Mouse (Mus musculus): ENCODE results near the gene Cfap57.

Cfap57 gene

DNA sequence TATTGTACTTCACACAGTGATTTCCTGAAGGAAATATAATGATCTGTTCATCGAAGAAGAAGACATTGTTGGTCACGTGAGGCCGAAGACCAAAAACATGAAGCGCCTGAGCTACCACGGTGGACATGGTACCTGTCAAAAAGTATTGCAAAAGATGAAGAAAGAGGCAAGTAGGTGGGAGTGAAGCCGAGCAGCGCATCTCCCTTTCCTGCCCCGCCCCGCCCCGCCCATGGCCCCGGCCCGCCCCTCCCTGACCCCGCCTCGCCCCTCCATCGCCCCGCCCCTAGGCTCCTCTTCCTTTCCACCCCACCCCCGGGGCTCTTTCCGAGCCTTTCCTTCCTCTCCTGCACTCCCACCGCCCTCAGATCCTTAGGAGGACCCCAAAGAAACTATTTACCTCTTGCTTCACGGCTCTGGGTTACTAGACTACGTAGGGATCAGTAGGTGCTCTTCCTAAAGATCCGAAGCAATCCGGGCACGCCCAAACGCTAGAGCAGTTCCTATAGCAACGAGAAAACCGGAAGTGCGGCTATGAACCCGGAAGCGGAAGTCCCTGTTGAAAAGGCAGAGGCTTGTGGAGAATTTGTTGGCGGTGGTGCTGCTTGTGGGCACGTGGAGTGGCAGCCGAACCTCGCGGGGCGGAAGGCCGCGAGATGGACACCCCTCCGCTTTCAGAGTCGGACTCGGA, at the start of gene Cfap57, which contains the start of gene Ebna1bp2:
TSS of gene Cfap57 (minus strand) at position 499 of the 688 bp plus-strand sequence.
TSS of gene Ebna1bp2 (plus strand) at position 521 of the 688 bp plus-strand sequence.
- DNase-seq (ENCODE audit: low read depth in 1 of 2, low spot score in 2 of 2) = peak; percentile 73 to 86

DNA sequence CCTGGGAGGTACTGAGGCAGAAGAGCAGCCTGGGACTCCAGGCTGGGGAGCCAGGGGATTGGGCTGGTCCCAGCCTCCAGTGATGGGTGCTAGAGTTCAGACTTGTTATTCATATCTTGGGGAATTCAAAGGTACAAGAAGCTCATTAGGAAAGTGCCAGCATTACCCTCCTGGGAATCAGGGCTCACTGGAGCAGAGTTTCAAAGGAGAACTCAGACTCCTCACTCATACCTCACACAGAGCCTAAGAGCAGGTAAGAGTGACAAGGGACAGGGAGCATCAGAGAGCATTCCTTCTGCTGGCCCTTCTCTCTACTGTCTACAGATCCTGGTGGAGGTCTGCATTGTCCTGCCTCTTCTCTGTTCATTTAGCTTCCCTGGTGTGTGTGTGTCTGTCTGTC, 38.1 kb upstream of the Cfap57 start, which contains the start of gene Olfr62:
TSS of gene Olfr62 (plus strand) at position 301 of the 400 bp plus-strand sequence.
- DNase-seq (ENCODE audit: low read depth in 1 of 2, low spot score in 2 of 2) = no peak

DNA sequence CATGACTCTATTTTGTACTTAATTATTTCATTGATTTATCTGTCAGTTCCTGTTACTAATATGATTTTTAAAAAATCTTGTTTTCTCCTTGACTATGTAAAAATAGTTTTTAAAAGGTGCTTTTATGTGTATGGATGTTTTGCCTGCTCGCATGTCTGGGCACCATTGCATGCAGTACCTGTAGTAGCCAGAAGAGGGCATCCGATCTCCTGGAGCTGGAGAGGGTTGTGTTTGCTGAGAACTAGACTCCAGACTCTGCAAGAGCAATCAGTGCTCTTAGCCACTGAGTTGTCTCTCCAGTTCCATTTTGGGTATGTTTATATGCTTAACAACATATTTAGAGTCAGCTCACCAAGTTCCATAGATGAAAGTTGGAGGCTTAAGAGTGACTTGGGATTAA, 24.7 kb upstream of the Cfap57 start:
- DNase-seq (ENCODE audit: low read depth in 1 of 2, low spot score in 2 of 2) = peak in 1 of 2 experiments; percentile 15

DNA sequence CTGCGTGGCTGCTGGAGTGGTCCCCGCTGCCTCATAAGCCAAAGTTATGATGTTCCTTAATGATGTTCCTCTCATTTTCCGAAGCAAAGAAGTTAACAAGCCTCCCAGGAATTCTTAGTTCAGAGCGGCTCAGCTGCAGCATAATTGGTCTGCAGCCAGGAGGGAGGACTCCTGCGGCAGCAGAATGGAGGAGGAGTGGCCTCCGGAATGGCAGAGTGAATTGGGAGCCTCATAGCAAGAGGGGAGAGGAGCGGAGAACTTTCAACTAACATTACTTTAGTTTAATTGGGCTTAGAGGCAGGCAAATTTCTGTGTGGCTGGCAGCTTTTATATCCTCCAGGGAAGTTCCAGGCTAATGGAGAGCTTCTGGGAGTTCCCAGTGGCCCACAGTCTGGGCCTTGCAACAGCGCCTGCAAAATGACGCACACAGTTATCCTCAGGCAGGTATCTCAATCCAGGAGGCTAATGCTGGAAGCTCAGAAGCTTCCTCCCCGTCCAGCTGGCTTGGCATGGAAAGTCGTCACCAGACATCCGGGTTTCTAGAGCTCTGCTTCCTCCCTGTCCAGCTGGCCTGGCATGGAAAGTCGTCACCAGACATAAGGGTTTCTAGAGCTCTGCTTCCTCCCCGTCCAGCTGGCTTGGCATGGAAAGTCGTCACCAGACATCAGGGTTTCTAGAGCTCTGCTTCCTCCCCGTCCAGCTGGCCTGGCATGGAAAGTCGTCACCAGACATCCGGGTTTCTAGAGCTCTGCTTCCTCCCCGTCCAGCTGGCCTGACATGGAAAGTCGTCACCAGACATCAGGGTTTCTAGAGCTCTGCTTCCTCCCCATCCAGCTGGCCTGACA, 22.0 kb upstream of the Cfap57 start:
- DNase-seq (ENCODE audit: low read depth in 1 of 2, low spot score in 2 of 2) = no peak

DNA sequence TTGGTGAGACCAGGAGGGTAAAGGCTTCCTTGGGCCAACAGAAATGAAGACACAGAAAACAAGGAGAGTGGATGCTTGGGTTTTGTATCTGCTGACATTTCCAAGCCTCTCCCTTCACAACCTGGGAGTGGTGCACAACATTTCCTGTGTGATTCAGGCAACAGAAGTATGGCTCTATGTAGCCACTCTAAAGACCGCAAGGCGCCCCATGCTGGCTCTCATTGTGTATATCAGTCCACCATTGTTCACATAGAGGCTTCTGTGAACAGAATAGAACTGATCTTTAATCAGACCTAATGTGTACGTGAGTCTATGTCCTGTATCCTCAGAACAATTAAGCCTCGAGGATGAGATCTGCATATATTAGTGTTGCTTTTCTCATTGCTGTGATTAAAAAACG, 9.7 kb upstream of the Cfap57 start:
- DNase-seq (ENCODE audit: low read depth in 1 of 2, low spot score in 2 of 2) = no peak

DNA sequence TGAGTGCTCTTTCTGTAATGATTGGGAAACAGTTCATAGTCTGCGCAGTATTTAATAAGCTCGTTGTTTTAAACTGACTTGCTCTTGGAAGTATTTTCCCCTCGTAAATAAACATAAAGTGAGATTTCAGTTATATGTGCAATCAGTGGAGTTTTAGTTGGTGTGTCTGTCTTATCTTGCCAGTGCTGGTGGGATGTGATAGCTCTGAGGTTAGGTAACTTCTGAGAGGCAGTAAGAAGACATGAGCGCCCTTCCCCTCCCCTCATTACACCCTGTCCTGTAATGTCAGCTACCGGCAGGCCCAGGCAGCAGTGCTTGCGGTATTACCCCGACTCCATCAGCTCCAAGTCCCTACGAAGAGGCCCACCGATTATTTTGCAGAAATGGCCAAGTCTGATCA, 1.2 kb upstream of the Cfap57 start:
- DNase-seq (ENCODE audit: low read depth in 1 of 2, low spot score in 2 of 2) = no peak

DNA sequence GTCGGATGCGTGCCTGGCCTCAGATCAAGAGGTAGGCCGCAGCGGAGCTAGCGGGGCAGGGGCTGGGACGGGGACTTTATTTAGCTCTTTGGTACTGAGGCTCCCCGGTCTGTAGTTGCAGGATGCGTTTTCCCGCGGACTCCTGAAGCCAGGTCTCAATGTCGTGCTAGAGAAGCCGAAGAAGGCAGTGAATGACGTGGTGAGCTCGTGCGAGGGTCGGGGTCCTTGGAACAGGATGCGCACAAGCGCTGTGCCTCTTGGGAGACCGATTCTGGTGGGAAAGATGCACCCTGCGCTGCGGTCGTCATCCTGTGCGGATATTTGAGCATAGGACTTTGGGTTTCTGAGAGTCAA, 367 bp upstream of the Cfap57 start:
- DNase-seq (ENCODE audit: low read depth in 1 of 2, low spot score in 2 of 2) = no peak

DNA sequence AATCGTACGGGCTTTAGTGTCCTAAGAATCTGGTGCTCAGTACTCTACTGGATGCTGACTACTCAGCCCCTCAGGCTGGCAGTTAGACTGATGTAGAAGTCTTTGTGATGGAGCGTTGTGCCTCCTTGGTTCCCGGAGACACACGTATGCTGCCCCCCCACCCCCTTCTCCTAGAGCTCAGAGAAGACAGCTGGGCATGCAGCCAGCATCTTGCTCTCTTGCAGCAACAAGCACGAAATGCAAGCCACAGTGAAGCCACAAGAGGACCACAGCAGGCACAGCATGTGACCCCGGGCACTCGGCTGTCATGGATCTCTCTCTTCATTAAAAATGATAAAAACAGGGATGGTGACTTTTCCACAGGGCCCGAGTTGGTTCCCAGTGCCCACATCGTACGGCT, 5.2 kb downstream of the Cfap57 start:
- no peak for DNase-seq (ENCODE audit: low read depth in 1 of 2, low spot score in 2 of 2)

DNA sequence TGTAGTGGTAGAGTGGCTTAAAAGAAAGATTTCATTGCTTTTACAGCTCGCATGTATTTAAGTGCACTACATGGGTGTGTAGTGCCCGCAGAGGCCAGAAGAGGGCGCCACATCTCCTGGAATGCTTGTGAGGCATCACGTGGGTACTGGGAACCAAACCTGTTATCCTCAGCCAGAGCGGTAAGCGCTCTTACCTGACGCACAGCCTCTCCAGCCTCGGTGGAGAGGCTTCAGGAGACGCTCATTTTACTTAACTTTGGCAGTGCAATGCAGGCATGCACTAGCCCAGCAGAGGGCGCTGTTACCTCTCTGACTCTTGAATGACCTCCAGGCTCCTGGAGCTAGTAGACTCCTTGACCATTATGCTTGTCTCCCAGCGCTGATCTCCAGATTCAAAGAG, 8.0 kb downstream of the Cfap57 start:
- peak in 1 of 2 experiments; percentile 4 for DNase-seq (ENCODE audit: low read depth in 1 of 2, low spot score in 2 of 2)

DNA sequence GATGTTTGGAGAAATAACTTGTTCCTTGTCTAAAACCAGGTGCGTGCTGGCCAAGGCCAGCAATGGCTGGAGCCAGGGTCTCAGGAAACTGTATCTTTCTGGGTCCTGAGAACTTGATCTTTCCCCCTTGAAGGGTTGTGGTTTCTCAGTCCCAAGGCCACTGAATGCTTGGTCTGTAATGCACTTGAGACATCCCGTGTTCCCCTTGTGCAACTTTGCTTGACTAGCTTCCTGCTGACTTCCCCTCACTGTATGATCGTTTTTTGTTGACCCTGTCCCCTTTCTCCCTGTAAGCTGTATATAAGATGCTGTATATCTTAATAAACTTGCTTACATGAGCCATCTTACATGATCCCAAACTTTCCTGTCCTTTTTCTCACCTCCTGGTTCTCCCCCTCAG, 10.7 kb downstream of the Cfap57 start:
- no peak for DNase-seq (ENCODE audit: low read depth in 1 of 2, low spot score in 2 of 2)

DNA sequence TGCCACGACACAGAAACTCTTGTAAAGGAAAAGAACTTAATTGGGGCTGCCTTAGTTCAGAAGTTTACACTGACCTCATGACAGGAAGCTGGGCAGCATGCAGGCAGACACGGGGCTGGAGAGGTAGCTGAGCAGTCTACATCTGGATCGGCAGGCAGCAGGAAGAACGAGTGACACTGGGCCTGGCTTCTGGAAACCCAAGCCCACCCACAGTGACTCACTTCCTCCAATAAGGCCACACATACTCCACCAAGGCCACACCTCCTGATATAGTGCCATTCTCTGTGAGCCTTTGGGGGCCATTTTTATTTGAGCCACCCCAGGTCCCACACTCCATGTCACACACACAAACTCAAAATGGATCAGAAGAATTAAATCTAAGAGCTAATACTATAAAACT, 16.5 kb downstream of the Cfap57 start:
- DNase-seq (ENCODE audit: low read depth in 1 of 2, low spot score in 2 of 2) = no peak

DNA sequence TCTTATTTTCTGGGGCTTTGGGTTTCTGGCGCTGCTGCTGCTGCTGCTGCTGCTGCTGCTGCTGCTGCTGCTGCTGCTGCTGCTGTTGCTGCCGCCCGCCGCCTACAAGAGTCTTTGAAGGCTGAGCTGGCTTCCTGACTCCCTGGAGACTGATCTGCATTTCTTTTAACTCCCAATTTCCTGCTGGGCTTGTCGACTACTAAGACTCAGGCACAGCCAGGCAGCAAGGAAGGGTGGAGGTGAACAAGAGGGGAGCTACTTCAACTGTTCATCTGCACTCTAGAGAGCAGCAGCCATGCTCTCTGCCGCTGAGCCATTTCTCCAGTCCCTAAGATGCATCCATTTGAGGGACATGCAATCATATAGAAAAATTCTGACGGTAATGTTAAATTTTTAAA, 30.8 kb downstream of the Cfap57 start:
- DNase-seq (ENCODE audit: low read depth in 1 of 2, low spot score in 2 of 2) = no peak

DNA sequence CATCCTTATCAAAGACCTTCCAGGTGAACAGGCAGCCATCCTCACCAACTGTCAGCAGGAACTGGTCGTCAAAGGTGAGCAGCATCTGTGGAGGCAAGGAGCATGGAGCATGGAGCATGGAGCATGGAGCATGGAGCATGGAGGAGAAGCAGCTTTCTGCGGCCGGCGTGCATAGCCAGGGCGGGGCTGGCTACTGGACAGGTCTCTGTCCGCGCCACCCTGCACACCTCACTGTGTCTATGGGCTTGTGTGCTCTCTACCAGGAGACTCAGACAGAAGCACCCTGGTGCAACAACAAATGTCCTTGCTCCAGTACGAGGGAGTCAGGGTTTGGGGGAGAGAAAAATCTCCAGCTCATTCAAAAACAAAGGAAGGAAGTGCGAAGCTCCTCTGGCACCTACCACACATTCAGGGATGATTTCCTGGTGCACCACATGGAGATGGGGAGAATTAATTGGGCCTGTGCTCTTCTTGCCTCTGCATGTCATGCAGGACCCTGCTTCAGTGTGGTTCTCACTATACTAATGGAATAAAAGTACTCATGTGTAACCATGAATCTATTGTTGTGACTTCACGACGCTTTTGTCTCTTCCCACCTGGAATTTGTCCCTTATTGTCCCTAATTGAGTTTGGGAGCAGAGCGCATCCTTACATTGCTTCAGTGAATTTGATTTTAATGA, 31.4 kb downstream of the Cfap57 start:
- no peak for DNase-seq (ENCODE audit: low read depth in 1 of 2, low spot score in 2 of 2)

DNA sequence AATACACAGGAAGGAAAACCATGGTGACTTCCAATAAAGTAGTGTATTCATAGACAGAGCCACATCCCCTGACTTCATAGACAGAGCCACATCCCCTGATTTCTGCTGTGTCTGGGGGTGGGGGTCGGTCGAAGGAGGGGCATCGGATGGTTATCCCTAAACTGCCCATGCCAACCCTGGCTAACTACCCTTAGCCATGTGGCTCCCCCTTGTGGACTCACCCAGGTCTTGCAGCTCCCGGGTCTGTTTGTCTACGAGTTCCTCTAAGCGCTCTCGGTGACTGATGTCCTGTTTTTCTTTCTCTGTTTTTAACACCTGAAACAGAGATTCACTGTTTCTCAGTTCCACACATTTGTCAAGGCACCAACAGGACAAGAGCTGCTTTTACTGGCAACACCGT, 37.9 kb downstream of the Cfap57 start:
- no peak for DNase-seq (ENCODE audit: low read depth in 1 of 2, low spot score in 2 of 2)

DNA sequence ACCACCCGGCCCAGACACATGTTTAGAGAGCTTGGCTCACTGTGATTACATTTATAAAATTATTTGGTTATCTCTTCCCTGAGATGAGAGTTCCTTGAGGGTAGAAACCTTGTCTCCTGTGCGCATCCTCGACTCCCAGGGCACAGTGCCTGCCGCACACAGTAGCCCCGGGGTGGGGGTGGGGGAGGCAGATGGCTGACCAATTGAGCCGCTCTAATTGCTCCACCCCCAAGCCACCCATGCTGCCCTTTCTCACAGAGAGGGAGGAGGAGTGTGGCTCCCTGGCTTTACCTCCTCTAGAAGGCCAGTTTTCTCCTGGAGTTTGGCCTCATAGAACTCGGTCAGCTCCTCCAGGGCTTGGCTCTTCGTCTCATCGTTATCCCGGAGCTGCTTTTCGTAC, 39.1 kb downstream of the Cfap57 start:
- DNase-seq (ENCODE audit: low read depth in 1 of 2, low spot score in 2 of 2) = no peak

DNA sequence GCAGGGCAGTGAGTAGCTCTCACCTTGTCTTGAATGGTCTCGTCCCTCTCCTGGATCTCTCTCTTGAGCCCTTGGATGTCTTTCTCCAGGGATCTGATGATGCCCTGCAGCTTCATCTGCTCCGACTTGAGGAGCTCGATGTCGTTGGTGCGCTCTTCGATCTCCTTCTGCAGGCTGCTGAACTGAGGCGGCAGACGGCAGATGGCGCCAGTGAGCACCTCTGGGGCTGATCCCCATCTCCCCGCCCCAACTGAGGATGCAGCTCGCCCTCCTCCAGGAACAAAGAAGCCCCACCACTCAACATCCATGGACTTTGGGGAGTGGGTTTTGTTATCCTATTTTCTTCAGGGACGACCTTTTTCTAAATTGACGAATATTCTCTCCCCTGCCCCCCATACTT, 41.3 kb downstream of the Cfap57 start:
- no peak for DNase-seq (ENCODE audit: low read depth in 1 of 2, low spot score in 2 of 2)

DNA sequence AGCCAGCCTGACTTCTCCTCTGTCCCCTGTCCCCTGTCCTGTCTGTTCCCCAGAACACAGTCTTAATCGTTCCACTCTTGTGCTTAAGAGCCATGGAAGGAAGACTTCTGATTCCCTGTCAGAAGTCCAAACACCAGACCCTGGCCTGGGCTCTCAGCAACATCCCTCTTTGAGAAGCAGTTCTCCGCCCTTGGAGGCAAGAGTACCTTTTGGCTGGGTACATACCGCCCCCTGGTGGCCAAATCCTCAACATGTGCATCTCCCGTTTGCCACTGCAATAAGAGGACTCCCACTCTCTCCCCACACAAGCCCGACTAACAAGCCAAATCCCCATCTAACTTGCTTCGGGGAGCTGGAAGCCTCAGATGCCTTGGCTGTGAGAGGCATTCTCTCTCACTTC, 44.5 kb downstream of the Cfap57 start:
- peak in 1 of 2 experiments; percentile 27 for DNase-seq (ENCODE audit: low read depth in 1 of 2, low spot score in 2 of 2)

DNA sequence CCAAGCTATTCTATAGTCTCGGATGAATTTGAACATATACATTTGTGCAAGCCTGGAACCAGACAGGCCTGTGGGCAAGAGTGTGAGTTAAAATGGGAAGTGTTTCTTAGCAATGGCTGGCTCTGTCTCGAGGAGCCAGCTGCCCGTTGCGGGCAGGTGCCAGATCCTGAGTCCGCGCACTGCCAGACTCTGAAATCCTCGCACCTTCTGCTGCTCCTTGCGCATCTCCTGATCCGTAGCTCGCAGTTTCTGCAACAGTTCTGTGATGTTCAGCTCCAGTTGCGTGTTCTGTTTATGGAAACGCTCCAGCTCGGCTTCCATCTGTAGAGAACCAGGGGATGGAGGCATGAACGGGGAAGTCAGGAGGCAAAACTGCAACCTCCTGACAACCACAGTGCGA, 49.1 kb downstream of the Cfap57 start:
- DNase-seq (ENCODE audit: low read depth in 1 of 2, low spot score in 2 of 2) = no peak

DNA sequence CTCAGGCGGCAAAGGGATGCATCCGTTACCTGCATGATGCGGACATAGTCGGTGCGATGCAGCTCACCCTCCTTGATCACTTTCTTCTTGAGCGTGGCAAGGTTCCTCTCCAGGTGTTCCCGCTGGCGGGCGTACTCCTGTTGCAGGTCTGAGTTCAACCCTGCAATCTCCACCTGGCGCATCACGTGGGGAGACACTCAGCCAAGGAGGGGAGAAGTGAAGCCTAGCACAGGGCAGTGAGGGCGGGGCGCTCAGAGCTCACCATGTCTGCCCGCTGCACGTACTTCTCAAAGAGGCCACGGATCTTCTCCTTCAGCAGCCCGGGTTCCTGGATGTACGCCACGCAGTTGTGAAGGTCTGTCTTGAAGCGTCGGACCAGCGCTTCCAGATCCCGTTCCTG, 51.3 kb downstream of the Cfap57 start:
- DNase-seq (ENCODE audit: low read depth in 1 of 2, low spot score in 2 of 2) = no peak

DNA sequence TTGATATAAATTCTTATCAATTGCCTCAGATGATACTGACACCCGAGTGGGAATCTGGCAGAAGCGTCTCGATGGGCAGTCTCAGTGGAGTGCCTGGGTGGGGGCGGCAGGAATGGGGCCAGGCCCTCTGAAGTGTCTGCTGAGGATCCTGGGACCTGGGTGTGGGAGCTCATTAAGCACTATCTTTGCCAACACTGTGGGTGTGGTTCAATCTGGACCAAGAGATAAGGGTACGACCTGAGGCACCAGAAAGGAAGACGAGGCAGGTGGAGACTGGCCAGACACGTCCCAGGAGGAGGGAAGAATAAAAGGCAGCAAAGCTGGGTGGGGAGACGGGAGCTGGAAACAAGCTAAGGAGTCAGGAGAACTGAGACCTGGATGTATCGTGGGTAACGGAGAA, 51.9 kb downstream of the Cfap57 start:
- no peak for DNase-seq (ENCODE audit: low read depth in 1 of 2, low spot score in 2 of 2)

DNA sequence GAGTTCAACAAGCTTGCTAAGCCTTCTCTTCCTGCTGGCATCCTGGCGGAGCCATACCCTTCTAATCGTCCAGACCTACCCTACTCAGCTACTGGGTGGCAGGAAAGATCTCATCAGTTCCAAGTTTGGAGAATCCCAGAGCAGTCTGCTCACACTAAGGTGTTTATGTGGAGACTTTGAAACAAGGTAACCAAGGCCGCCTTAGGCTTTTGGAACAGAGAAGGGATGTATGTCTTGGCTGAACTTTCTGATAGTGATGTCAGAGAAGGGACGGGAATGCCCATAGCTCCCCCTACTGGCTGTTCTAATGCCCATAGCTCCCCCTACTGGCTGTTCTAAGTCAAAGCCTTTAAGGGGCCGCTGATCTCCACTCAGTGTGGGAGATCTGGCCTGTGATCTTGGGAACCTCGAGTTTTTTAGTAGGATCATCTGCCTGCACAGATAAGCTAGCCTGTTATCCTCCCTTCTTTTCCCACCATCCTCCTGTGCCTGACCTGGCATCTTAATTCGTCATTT, 54.4 kb downstream of the Cfap57 start:
- DNase-seq (ENCODE audit: low read depth in 1 of 2, low spot score in 2 of 2) = no peak

DNA sequence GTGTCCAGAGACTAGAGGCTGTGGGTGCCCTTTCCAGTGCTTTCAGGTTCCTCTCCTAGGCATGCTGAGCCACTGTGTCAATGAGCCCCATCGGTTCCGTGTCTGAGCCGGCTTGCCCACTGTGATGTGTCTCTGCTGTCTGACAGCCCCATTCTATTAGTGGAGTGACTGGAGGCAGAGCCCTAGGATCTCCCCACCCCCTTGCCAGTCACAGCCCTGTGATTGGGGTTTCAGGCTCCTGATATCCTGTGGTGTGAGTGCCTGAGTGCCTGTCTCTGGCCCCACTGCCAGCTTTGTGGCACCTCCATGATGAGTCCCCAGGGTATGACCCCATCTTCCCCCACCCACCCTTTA, 55.7 kb downstream of the Cfap57 start:
- DNase-seq (ENCODE audit: low read depth in 1 of 2, low spot score in 2 of 2) = no peak
